Mouse (Mus musculus) midbrain, embryonic 12.5 days (tissue): ENCODE data around the gene Igsf9. TPM values are rescaled to one million over a fixed set of nuclear protein-coding genes. Genes with fewer than 3 reads are reported as not detected.

ENCODE experiments used
- ATAC-seq: fragments of 200-750 bp; cut with Nextera tagmentation; 2 replicates; pipeline ENCODE4 v1.8.0; 2017; ENCODE audit warnings: low read depth, moderate TSS enrichment, moderate library complexity; ENCODE audit not compliant: low FRiP score
- H3K27ac ChIP-seq: fragments of 300-500 bp; sonication (generic); replicated peaks from 2 replicates; pipeline ENCODE4 v1.5.1; 2016; ENCODE audit warnings: mild to moderate bottlenecking
- H3K27me3 ChIP-seq: fragments of 300-500 bp; sonication (generic); 2 replicates; pipeline ENCODE4 v1.6.1; 2016; ENCODE audit warnings: mild to moderate bottlenecking
- H3K36me3 ChIP-seq: fragments of 300-500 bp; sonication (generic); 2 replicates; pipeline ENCODE4 v1.6.1; 2016
- H3K4me1 ChIP-seq: fragments of 300-500 bp; sonication (generic); 2 replicates; pipeline ENCODE4 v1.6.1; 2016
- H3K4me2 ChIP-seq: fragments of 300-500 bp; sonication (generic); replicated peaks from 2 replicates; pipeline ENCODE4 v1.6.1; 2016; ENCODE audit warnings: mild to moderate bottlenecking, moderate library complexity
- H3K4me3 ChIP-seq: fragments of 300-500 bp; sonication (generic); 2 replicates; pipeline ENCODE4 v1.5.1; 2016; ENCODE audit warnings: mild to moderate bottlenecking
- H3K9ac ChIP-seq: fragments of 300-500 bp; sonication (generic); replicated peaks from 2 replicates; pipeline ENCODE4 v1.6.1; 2016; ENCODE audit warnings: mild to moderate bottlenecking, moderate library complexity
- H3K9me3 ChIP-seq: fragments of 300-500 bp; sonication (generic); 2 replicates; pipeline ENCODE4 v1.6.1; 2016; ENCODE audit warnings: mild to moderate bottlenecking
- WGBS: fragments of 180-500 bp; shearing (Covaris S2); methylation state at CpG from one replicate; pipeline ENCODE4 v1.1.7; 2016; 5-methylcytosine and 5-hydroxymethylcytosine counted together
- polyA plus RNA-seq: library from polyadenylated mRNA; unstranded; fragments of >200 nt; fragmentation: Nextera tagmentation; extraction: Ambion mirVana; gene quantifications from 2 replicates; pipeline ENCODE4 v1.2.1, GENCODE M21; 2016

The Igsf9 gene
- polyA plus RNA-seq, 1 experiment from 2014 or later = 86.1 TPM

DNA sequence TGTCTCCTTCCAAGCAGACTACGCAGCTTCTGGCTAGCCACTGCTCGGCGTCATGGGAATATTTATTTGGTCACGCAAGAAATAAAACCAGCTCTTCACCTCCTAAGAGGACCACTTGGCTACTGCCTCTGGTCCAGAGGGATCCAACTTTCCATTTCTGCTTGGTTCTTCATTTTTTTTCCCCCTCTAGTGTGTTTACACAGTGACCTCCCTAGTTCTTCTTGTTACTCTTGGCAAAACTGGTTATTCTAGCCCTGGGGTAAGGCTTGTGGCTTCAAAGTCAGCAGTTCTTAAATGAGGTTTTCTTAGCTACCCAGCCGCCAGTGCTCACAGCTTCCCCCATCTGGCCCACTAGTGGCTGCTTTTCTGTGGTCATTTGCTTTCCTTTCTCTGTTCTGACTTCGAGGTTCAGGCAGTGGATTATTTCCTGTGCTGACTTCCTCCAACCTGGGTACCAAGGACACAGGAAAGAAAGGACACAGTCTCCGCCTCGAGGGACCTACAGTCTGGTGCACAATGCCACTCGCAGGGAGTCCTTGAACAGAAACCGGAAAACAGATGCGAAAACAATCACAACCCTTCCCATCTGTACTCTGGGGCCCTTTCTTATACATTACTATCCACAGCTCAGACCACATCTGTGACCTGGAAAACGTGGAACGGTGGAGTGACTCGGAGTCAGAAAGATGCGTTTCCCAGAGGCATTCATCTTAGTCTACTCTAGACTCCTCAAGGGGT is 43.6 kb downstream of the Igsf9 start:
- H3K27me3 ChIP-seq = peaks cover 40% of the 10 kb centered on the region
- ATAC-seq = no peak
- no peaks in the 10 kb centered on the region for H3K9me3 ChIP-seq
- no peak overlapping the region for H3K9ac ChIP-seq
- H3K4me3 ChIP-seq = no peak overlapping the region
- H3K36me3 ChIP-seq = no peaks in the 10 kb centered on the region
- 55% methylated on average over 15 of the region's 15 CpGs for WGBS
- no peak overlapping the region; the same call in 1 of the 2 replicates for H3K4me2 ChIP-seq
- no peak overlapping the region; the same call in 1 of the 2 replicates for H3K27ac ChIP-seq
- peaks cover 12% of the 10 kb centered on the region for H3K4me1 ChIP-seq

DNA sequence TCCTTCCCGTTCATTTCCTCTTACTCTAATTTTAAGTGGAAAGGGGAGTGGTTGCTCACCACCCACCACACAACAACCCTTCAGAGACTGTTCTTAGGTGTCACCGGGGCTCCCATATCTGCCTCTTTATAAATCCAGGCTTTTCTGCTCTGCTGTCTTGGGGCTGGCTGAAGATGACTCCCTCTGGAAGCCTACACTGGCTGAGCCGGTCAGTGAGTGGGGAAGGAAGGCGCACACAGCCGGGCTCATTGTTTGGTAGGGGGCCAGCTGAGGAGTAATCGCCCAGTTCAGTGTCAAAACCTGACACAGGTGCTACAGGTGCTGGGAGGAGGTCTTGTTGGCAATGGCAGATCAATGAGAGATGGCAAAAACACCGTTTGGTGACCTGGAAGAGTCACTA is 44.4 kb downstream of the Igsf9 start:
- Histone ChIP-seq H3K4me1 (peaks cover 12% of the 10 kb centered on the region), H3K4me2 (no peak overlapping the region), H3K4me3 (no peak overlapping the region), H3K9ac (no peak overlapping the region), H3K27ac (no peak overlapping the region), H3K36me3 (no peaks in the 10 kb centered on the region), H3K27me3 (peaks cover 48% of the 10 kb centered on the region), H3K9me3 (no peaks in the 10 kb centered on the region)
- ATAC-seq = no peak
- WGBS = 73% methylated on average over 7 of the region's 7 CpGs

- peaks cover 48% of the 10 kb centered on the region for H3K27me3 ChIP-seq
Observed at GRCm38 (mm10) chr1:172526380-172527081, 44.9 kb downstream of the Igsf9 start.

GRCm38 (mm10) chr1:172527431-172527830 is 45.8 kb downstream of the Igsf9 start:
- 93% methylated on average over 10 of the region's 10 CpGs for WGBS
- ATAC-seq = no peak
- Histone ChIP-seq H3K27me3 (peaks cover 41% of the 10 kb centered on the region), H3K4me2 (no peak overlapping the region), H3K4me1 (peaks cover 21% of the 10 kb centered on the region), H3K4me3 (no peak overlapping the region), H3K9ac (no peak overlapping the region), H3K27ac (no peak overlapping the region), H3K9me3 (no peaks in the 10 kb centered on the region), H3K36me3 (no peaks in the 10 kb centered on the region)

More at GRCm38 (mm10) chr1:172526380-172527081, 44.9 kb downstream of the Igsf9 start:
- 72% methylated on average over 23 of the region's 23 CpGs for WGBS
- Histone ChIP-seq H3K9me3 (no peaks in the 10 kb centered on the region), H3K4me3 (no peak overlapping the region), H3K27ac (no peak overlapping the region), H3K4me2 (no peak overlapping the region), H3K4me1 (peaks cover 12% of the 10 kb centered on the region), H3K36me3 (no peaks in the 10 kb centered on the region), H3K9ac (no peak overlapping the region)
- ATAC-seq = no peak

- no peak overlapping the region for H3K27ac ChIP-seq
- peak; percentile 68 for ATAC-seq
- no peaks in the 10 kb centered on the region for H3K36me3 ChIP-seq
- peaks cover 40% of the 10 kb centered on the region for H3K27me3 ChIP-seq
- H3K4me2 ChIP-seq = no peak overlapping the region
- no peak overlapping the region for H3K9ac ChIP-seq
- no peak overlapping the region for H3K4me3 ChIP-seq
- no peaks in the 10 kb centered on the region for H3K9me3 ChIP-seq
- peaks cover 27% of the 10 kb centered on the region for H3K4me1 ChIP-seq
- 6% methylated on average over 7 of the region's 7 CpGs for WGBS
Observed at GRCm38 (mm10) chr1:172528701-172529100, 47.1 kb downstream of the Igsf9 start.

- no peak for ATAC-seq
- Histone ChIP-seq H3K27me3 (peaks cover 40% of the 10 kb centered on the region), H3K9me3 (no peaks in the 10 kb centered on the region), H3K4me1 (peaks cover 27% of the 10 kb centered on the region), H3K36me3 (no peaks in the 10 kb centered on the region), H3K9ac (no peak overlapping the region), H3K4me3 (no peak overlapping the region), H3K4me2 (no peak overlapping the region), H3K27ac (no peak overlapping the region)
- 33% methylated on average over 8 of the region's 8 CpGs for WGBS
Observed at GRCm38 (mm10) chr1:172530544-172531220, 49.1 kb downstream of the Igsf9 start.

- Histone ChIP-seq H3K4me3 (peak overlapping the region; percentile 28), H3K27me3 (peaks cover 25% of the 10 kb centered on the region), H3K4me1 (peaks cover 27% of the 10 kb centered on the region), H3K27ac (0 out of 2 replicates have a peak overlapping the region, but pooled peaks have one; percentile 4), H3K4me2 (peak overlapping the region; percentile 51), H3K9ac (no peak overlapping the region), H3K9me3 (no peaks in the 10 kb centered on the region), H3K36me3 (no peaks in the 10 kb centered on the region)
- 1% methylated on average over 13 of the region's 13 CpGs for WGBS
- peak; percentile 77 for ATAC-seq
Observed at GRCm38 (mm10) chr1:172532551-172532950, 51.0 kb downstream of the Igsf9 start.

DNA sequence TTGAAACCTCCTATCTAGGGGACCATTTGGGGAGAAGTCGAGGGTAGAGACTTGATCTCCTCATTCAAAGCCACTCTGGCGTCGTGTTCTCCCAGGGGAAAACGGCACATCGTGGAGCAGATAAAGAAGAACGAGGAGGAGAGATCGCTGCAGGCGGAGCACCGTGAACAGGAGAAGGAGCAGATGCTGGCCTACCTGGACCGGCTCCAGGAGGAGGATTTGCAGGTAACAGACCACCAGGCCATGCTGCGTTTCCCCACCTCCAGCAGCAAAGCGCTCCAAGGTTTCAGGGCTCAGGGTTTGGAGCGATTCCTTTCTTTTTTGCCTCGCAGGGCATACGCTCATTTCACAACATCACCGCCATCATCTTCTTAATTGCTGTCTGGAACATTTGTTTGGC is 53.5 kb downstream of the Igsf9 start:
- Histone ChIP-seq H3K27ac (no peak overlapping the region), H3K4me3 (no peak overlapping the region), H3K9me3 (no peaks in the 10 kb centered on the region), H3K4me1 (peaks cover 32% of the 10 kb centered on the region), H3K9ac (no peak overlapping the region), H3K36me3 (no peaks in the 10 kb centered on the region), H3K27me3 (peaks cover 13% of the 10 kb centered on the region), H3K4me2 (no peak overlapping the region)
- ATAC-seq = no peak
- 84% methylated on average over 16 of the region's 16 CpGs for WGBS

- 65% methylated on average over 6 of the region's 6 CpGs for WGBS
- Histone ChIP-seq H3K4me2 (no peak overlapping the region), H3K27ac (no peak overlapping the region), H3K4me3 (no peak overlapping the region), H3K9ac (no peak overlapping the region), H3K36me3 (no peaks in the 10 kb centered on the region), H3K27me3 (peaks cover 8% of the 10 kb centered on the region; the same call in 1 of the 2 replicates), H3K9me3 (no peaks in the 10 kb centered on the region), H3K4me1 (peaks cover 10% of the 10 kb centered on the region)
- 0 out of 2 replicates have a peak, but pooled peaks have one; percentile 38 for ATAC-seq
Observed at GRCm38 (mm10) chr1:172539827-172540226, 58.2 kb downstream of the Igsf9 start.

GRCm38 (mm10) chr1:172540283-172540820 is 58.8 kb downstream of the Igsf9 start:
- H3K9me3 ChIP-seq = no peaks in the 10 kb centered on the region
- no peak for ATAC-seq
- H3K9ac ChIP-seq = no peak overlapping the region
- peaks cover 8% of the 10 kb centered on the region; the same call in 1 of the 2 replicates for H3K27me3 ChIP-seq
- H3K27ac ChIP-seq = 0 out of 2 replicates have a peak overlapping the region, but pooled peaks have one; percentile 15
- no peak overlapping the region for H3K4me2 ChIP-seq
- 44% methylated on average over 11 of the region's 11 CpGs for WGBS
- H3K36me3 ChIP-seq = no peaks in the 10 kb centered on the region
- H3K4me3 ChIP-seq = no peak overlapping the region
- H3K4me1 ChIP-seq = peaks cover 10% of the 10 kb centered on the region

GRCm38 (mm10) chr1:172546062-172546461 is 64.5 kb downstream of the Igsf9 start:
- no peak overlapping the region for H3K27ac ChIP-seq
- peaks cover 20% of the 10 kb centered on the region for H3K27me3 ChIP-seq
- H3K4me1 ChIP-seq = peaks cover 19% of the 10 kb centered on the region
- WGBS = 83% methylated on average over 4 of the region's 4 CpGs
- H3K4me2 ChIP-seq = no peak overlapping the region
- no peak overlapping the region for H3K4me3 ChIP-seq
- H3K9me3 ChIP-seq = no peaks in the 10 kb centered on the region
- ATAC-seq = no peak
- no peaks in the 10 kb centered on the region for H3K36me3 ChIP-seq
- no peak overlapping the region for H3K9ac ChIP-seq
